Mouse (Mus musculus) kidney, adult 18-20 months (tissue): ENCODE data around the gene Hdx.

Experiments used
- DNase-seq: peaks from one replicate; pipeline ENCODE4 v3.0.0; 2021

Hdx gene

GRCm38 (mm10) chrX:111696356-111697282 lies at the start of gene Hdx:
Gene Hdx, minus strand, starts transcription at chrX:111697079.
- DNase-seq, result peak; percentile 28

- DNase-seq, result no peak
Measured at GRCm38 (mm10) chrX:111685665-111686064, 11.2 kb downstream of the Hdx start.

GRCm38 (mm10) chrX:111671685-111672084 lies 25.2 kb downstream of the Hdx start:
- DNase-seq, result no peak

- no peak for DNase-seq
Measured at GRCm38 (mm10) chrX:111660381-111660780, 36.5 kb downstream of the Hdx start.

GRCm38 (mm10) chrX:111658671-111659070 lies 38.2 kb downstream of the Hdx start:
- DNase-seq, result no peak

- no peak for DNase-seq
Measured at GRCm38 (mm10) chrX:111644945-111645344, 51.9 kb downstream of the Hdx start.

GRCm38 (mm10) chrX:111640616-111641015 lies 56.3 kb downstream of the Hdx start:
- no peak for DNase-seq

- DNase-seq, result no peak
Measured at GRCm38 (mm10) chrX:111597631-111598161, 99.2 kb downstream of the Hdx start.

GRCm38 (mm10) chrX:111587616-111588015 lies 109.3 kb downstream of the Hdx start:
- no peak for DNase-seq

- DNase-seq, result no peak
Measured at GRCm38 (mm10) chrX:111577044-111577443, 119.8 kb downstream of the Hdx start.

- no peak for DNase-seq
Measured at GRCm38 (mm10) chrX:111537859-111538258, 159.0 kb downstream of the Hdx start, which contains the start of gene Rps6ka6. Gene Rps6ka6, minus strand, starts transcription at chrX:111537959.
